Mouse (Mus musculus) liver, postnatal 0 days (tissue): Measurements from ENCODE around the gene Sh2b1.

Source experiments
- CTCF ChIP-seq: sonication (generic); IDR thresholded peaks from 2 replicates; pipeline ENCODE4 v1.5.1; 2016; ENCODE audit warnings: antibody characterized with exemption, low read depth
- EP300 ChIP-seq: IDR thresholded peaks from 2 replicates; pipeline ENCODE4 v1.6.1; 2016; ENCODE audit warnings: antibody characterized with exemption, low read depth, mild to moderate bottlenecking

- TF ChIP-seq CTCF (no peak), EP300 (no peak)
Measured at GRCm38 (mm10) chr7:126464121-126464520, 11.1 kb downstream of the Sh2b1 start.
